Mouse (Mus musculus): ENCODE results near the gene Tmem189. TPM values are rescaled to one million over a fixed set of nuclear protein-coding genes. Genes with fewer than 3 reads are reported as not detected.

Tmem189 gene
- polyA plus RNA-seq, 1 experiment from 2014 or later: 40.2 TPM

DNA sequence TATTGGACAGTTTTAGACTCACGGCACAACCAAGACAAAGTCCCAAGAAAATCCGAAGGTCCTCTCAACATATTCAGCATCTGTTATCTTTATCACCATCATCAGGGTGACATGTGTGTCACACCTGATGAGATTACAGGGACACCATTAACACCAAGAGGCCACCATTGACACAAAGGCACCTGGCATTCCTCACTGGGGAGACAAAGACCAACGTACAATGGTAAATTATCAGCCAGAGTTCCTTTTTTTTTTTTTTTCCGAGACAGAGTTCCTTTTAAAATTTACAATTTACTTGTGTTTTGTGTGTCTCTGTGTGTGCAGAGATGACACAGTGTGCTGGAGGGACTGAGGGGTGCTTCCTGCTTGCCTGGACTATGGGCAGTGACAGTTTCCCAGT is 20.2 kb downstream of the Tmem189 start:
- Histone ChIP-seq H3K9me3 (no peaks in the 10 kb centered on the region), H3K36me3 (replicated peaks) (no peaks in the 10 kb centered on the region), H3K27ac (replicated peaks) (no peak overlapping the region), H3K27me3 (replicated peaks; ENCODE audit: low read depth, poor library complexity, severe bottlenecking) (no peaks in the 10 kb centered on the region), H3K4me1 (peaks cover 17% of the 10 kb centered on the region), H3K4me3 (no peak overlapping the region)
- WGBS: 83% methylated on average over 4 of the region's 4 CpGs
- no peak for DNase-seq (ENCODE audit: low spot score)

DNA sequence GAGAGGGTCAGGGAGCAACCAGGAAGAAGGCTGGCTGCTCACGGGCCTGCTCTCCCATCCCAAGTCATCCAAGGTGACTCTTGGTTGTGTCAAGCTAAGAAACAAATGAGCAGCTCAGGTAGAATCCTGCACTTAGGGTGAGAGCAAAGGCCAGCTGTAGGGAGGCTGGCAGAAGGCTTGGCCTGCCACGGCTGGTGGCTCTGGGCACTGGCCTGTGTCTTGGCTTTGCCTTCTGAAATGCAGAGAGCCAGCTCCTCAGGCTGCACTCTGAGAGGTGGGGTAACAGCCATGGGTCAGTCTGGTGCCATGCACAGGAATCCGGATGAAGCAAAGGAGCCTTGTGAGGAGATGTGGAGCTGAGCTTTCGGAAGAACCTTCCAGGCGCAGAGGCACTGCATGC is 21.2 kb downstream of the Tmem189 start:
- Histone ChIP-seq H3K9me3 (no peaks in the 10 kb centered on the region), H3K27me3 (replicated peaks; ENCODE audit: low read depth, poor library complexity, severe bottlenecking) (peaks cover under 1% of the 10 kb centered on the region; the same call in 1 of the 2 replicates), H3K4me3 (no peak overlapping the region), H3K36me3 (replicated peaks) (no peaks in the 10 kb centered on the region), H3K27ac (replicated peaks) (no peak overlapping the region), H3K4me1 (peaks cover 17% of the 10 kb centered on the region)
- no peak for DNase-seq (ENCODE audit: low spot score)
- WGBS: 85% methylated on average over 5 of the region's 5 CpGs

DNA sequence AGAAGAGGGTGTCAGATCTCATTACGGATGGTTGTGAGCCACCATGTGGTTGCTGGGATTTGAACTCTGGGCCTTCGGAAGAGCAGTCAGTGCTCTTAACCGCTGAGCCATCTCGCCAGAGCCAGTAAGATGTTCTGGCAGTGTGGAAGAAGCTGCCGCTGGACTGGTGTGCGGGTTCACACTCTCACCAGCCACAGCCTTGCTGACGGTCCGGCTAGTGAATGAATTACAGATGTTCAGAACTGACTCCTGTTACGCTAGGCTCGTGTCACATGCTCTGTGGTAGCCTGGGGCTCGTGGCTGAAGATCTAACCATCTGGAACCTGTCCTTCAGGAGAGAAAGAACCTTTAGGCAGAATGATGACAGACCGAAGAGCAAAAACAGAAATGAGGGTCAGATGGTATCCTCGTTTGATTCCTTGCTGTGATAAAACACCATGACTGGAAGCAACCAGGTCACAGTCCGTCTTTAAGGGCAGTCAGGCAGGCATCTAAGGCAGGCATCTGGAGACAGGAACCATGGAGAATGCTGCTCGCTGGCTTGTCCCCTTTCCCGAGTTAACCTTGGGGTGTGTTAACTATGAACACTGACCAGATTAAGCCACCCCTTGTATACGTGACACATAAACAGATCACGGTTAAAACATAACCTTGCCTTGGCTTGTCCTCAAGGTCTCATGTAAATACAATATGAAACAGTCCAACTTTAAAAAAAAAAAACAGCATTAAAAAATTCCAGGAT is 23.5 kb downstream of the Tmem189 start:
- H3K27ac ChIP-seq (replicated peaks): no peak overlapping the region
- 79% methylated on average over 18 of the region's 18 CpGs for WGBS
- H3K9me3 ChIP-seq: no peaks in the 10 kb centered on the region
- H3K4me3 ChIP-seq: no peak overlapping the region
- no peak for DNase-seq (ENCODE audit: low spot score)
- H3K27me3 ChIP-seq (replicated peaks; ENCODE audit: low read depth, poor library complexity, severe bottlenecking): peaks cover 16% of the 10 kb centered on the region
- peaks cover 14% of the 10 kb centered on the region for H3K4me1 ChIP-seq
- H3K36me3 ChIP-seq (replicated peaks): no peaks in the 10 kb centered on the region

GRCm38 (mm10) chr2:167662713-167663112 is 26.9 kb downstream of the Tmem189 start:
- H3K4me3 ChIP-seq: peak overlapping the region; percentile 81
- H3K9me3 ChIP-seq: no peaks in the 10 kb centered on the region
- H3K27ac ChIP-seq (replicated peaks): no peak overlapping the region
- peaks cover 43% of the 10 kb centered on the region for H3K4me1 ChIP-seq
- peaks cover 16% of the 10 kb centered on the region for H3K27me3 ChIP-seq (replicated peaks; ENCODE audit: low read depth, poor library complexity, severe bottlenecking)
- H3K36me3 ChIP-seq (replicated peaks): peaks cover 9% of the 10 kb centered on the region
- DNase-seq (ENCODE audit: low spot score): no peak
- WGBS: 53% methylated on average over 6 of the region's 6 CpGs

GRCm38 (mm10) chr2:167661270-167662203 is 28.1 kb downstream of the Tmem189 start, which contains the start of gene Gm20431:
Gene Gm20431 (minus strand): TSS chr2:167661496.
- H3K4me1 ChIP-seq: peaks cover 50% of the 10 kb centered on the region
- WGBS: 2% methylated on average over 110 of the region's 110 CpGs
- H3K4me3 ChIP-seq: peak within 1 kb of the TSS; percentile 81
- H3K9me3 ChIP-seq: no peaks in the 10 kb centered on the region
- peak within 1 kb of the TSS; percentile 88 for H3K27ac ChIP-seq (replicated peaks)
- H3K27me3 ChIP-seq (replicated peaks; ENCODE audit: low read depth, poor library complexity, severe bottlenecking): peaks cover 16% of the 10 kb centered on the region
- peak; percentile 97 for DNase-seq (ENCODE audit: low spot score)
- peaks cover 21% of the 10 kb centered on the region for H3K36me3 ChIP-seq (replicated peaks)

- peaks cover 51% of the 10 kb centered on the region for H3K4me1 ChIP-seq
- peak; percentile 52 for DNase-seq (ENCODE audit: low spot score)
- peak overlapping the region; percentile 88 for H3K27ac ChIP-seq (replicated peaks)
- WGBS: 1% methylated on average over 12 of the region's 12 CpGs
- peak overlapping the region; percentile 81 for H3K4me3 ChIP-seq
- peaks cover 16% of the 10 kb centered on the region for H3K27me3 ChIP-seq (replicated peaks; ENCODE audit: low read depth, poor library complexity, severe bottlenecking)
- H3K36me3 ChIP-seq (replicated peaks): peaks cover 26% of the 10 kb centered on the region
- no peaks in the 10 kb centered on the region for H3K9me3 ChIP-seq
Measured at GRCm38 (mm10) chr2:167660611-167660971, 29.0 kb downstream of the Tmem189 start.

DNA sequence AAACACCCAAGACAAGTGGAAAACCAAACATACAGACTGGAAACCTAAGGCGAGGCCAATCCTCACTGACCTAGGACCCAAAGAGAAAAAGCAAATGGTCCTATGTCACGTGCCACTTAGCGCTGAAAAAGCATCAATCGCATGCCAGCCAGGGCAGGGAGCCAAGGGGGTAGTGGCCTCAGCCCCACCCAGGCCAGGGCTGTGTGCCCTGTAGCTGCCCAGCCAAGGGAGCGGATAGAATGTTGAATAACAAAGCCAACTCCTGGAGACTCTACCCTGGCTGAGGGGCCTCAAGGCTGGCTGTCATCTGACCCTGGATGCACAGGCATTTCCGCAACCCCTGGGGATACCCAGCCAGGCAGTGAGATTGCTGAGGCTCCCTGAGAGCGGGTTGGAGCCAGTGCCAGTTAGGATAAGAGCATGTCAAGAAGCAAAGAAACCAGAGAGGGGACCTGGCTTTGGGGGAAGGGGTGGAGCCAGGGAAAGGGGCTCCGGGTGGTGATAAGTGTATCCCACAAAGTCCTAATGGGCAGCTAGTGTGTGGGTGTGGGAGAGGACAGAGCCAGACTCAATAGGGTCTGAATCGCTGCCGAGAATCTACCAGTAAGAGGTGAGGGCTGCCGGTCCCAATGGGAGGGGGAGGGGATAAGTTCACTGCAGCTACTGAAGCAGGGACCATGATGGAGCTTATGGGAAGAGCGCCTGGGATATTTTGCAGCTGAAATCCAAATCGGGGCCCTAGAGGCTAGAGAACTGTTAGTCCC is 29.6 kb downstream of the Tmem189 start:
- Histone ChIP-seq H3K4me3 (peak overlapping the region; percentile 81), H3K4me1 (peaks cover 51% of the 10 kb centered on the region), H3K27ac (replicated peaks) (peak overlapping the region; percentile 88), H3K36me3 (replicated peaks) (peaks cover 28% of the 10 kb centered on the region), H3K27me3 (replicated peaks; ENCODE audit: low read depth, poor library complexity, severe bottlenecking) (peaks cover 16% of the 10 kb centered on the region), H3K9me3 (no peaks in the 10 kb centered on the region)
- DNase-seq (ENCODE audit: low spot score): peak; percentile 47
- WGBS: 20% methylated on average over 13 of the region's 13 CpGs

- no peak for DNase-seq (ENCODE audit: low spot score)
- Histone ChIP-seq H3K4me1 (peaks cover 51% of the 10 kb centered on the region), H3K9me3 (no peaks in the 10 kb centered on the region), H3K4me3 (peak overlapping the region; percentile 81), H3K27ac (replicated peaks) (peak overlapping the region; percentile 88), H3K27me3 (replicated peaks; ENCODE audit: low read depth, poor library complexity, severe bottlenecking) (peaks cover 16% of the 10 kb centered on the region), H3K36me3 (replicated peaks) (peaks cover 35% of the 10 kb centered on the region)
- WGBS: 63% methylated on average over 10 of the region's 10 CpGs
Measured at GRCm38 (mm10) chr2:167659177-167659846, 30.3 kb downstream of the Tmem189 start.

- Histone ChIP-seq H3K4me3 (peak overlapping the region; percentile 81), H3K27ac (replicated peaks) (peak overlapping the region; percentile 12; the same call in 1 of the 2 replicates), H3K27me3 (replicated peaks; ENCODE audit: low read depth, poor library complexity, severe bottlenecking) (peaks cover 16% of the 10 kb centered on the region), H3K4me1 (peaks cover 51% of the 10 kb centered on the region), H3K36me3 (replicated peaks) (peaks cover 41% of the 10 kb centered on the region), H3K9me3 (no peaks in the 10 kb centered on the region)
- DNase-seq (ENCODE audit: low spot score): no peak
- WGBS: 69% methylated on average over 11 of the region's 11 CpGs
Measured at GRCm38 (mm10) chr2:167658712-167659111, 30.9 kb downstream of the Tmem189 start.

- Histone ChIP-seq H3K4me1 (peaks cover 51% of the 10 kb centered on the region), H3K27me3 (replicated peaks; ENCODE audit: low read depth, poor library complexity, severe bottlenecking) (peaks cover 11% of the 10 kb centered on the region)
- 86% methylated on average over 4 of the region's 4 CpGs for WGBS
Measured at GRCm38 (mm10) chr2:167657973-167658372, 31.6 kb downstream of the Tmem189 start.

DNA sequence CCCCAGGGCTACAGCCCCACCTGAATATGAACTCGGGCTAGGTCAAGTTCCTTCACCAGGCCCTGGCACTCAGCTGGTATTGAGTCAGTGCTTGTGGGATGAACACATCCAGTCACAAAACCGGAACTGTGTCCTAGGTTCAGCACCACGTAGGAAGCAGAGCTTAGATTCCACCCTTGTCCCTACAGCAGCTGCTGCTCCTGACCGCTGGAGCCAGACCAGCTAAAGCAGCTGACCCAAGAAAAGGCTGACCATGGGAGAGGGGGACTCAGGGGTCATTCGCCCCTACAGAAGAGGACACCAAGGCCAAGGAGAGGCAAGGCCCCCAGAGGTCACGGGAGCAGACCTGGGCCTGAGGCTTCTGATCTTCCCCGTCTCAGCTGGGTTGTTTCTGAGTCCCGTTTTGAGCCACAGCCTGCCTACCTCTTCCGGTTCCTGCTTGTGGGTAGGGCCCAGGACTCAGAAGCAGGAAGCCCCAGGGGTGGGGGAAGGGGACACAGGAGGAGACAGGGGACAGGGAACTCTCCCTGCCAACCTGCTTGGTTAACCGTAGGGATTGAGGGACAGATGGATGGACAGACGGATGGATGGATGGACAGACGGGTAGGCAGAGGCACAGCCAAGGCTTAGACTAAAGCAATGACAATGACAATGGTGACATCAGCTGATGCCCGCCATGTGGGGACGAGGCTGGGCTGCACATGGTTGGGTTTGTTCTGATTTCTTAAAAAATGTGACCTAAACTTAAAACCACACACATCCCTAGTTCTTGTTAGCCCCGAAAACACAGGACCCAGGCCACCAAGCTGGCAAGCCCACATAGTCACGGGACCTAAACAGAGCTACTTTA is 32.8 kb downstream of the Tmem189 start:
- H3K36me3 ChIP-seq (replicated peaks): peaks cover 60% of the 10 kb centered on the region
- no peak for DNase-seq (ENCODE audit: low spot score)
- H3K4me3 ChIP-seq: no peak overlapping the region

More at GRCm38 (mm10) chr2:167657973-167658372, 31.6 kb downstream of the Tmem189 start:
- H3K27ac ChIP-seq (replicated peaks): peak overlapping the region; percentile 12; the same call in 1 of the 2 replicates
- DNase-seq (ENCODE audit: low spot score): no peak
- H3K4me3 ChIP-seq: peak overlapping the region; percentile 81; the same call in 1 of the 2 replicates
- no peaks in the 10 kb centered on the region for H3K9me3 ChIP-seq
- peaks cover 48% of the 10 kb centered on the region for H3K36me3 ChIP-seq (replicated peaks)

More for the DNA sequence above, 32.8 kb downstream of the Tmem189 start:
- WGBS: 80% methylated on average over 16 of the region's 16 CpGs
- Histone ChIP-seq H3K27ac (replicated peaks) (0 out of 2 replicates have a peak overlapping the region, but pooled peaks have one; percentile 5), H3K9me3 (no peaks in the 10 kb centered on the region), H3K4me1 (peaks cover 44% of the 10 kb centered on the region), H3K27me3 (replicated peaks; ENCODE audit: low read depth, poor library complexity, severe bottlenecking) (no peaks in the 10 kb centered on the region)

Data from embryonic facial prominence, embryonic 10.5 days (tissue).